Mouse (Mus musculus): ENCODE results near the gene Ptpn14. TPM values are rescaled to one million over a fixed set of nuclear protein-coding genes. Genes with fewer than 3 reads are reported as not detected.
"Not testable (repeated sequence)": the region's sequence is repeated elsewhere in the genome, so short reads cannot be mapped to it uniquely, and the experiment has no call there.

Ptpn14 gene
- total RNA-seq (2018; cell fraction: chromatin; rRNA removed), result 1 to 10 TPM in 2 of 26 experiments, under 1 TPM in 2, not detected in 22; 0.13 to 3.3 (median 0.82) TPM
- total RNA-seq (2018; cell fraction: cytosol; rRNA removed), result under 1 TPM in 14 of 26 experiments, not detected in 12; under 0.01 to 0.11 (median 0.04) TPM
- under 1 TPM in 7 of 26 experiments, not detected in 19; 0.06 to 0.62 (median 0.10) TPM for total RNA-seq (2018; cell fraction: nucleus; rRNA removed)
- 0.03 TPM in 1 of 3 replicates, not detected in the others for polyA plus RNA-seq (2018)

- Histone ChIP-seq H3K79me2 (ENCODE audit: inconsistent target) (no peaks in the 10 kb centered on the region), H3K36me3 (ENCODE audit: inconsistent target) (no peaks in the 10 kb centered on the region), H3K27ac (no peak within 1 kb of the TSS), H3K4me3 (ENCODE audit: inconsistent target) (no peak within 1 kb of the TSS)
- WGBS (ENCODE audit: missing documents), result 1% methylated on average over 97 of the region's 98 CpGs
These were observed at the start of gene Ptpn14 for GRCm38 (mm10) chr1:189727884-189728783. Ptpn14 (plus strand) TSS chr1:189728268.

- no peak overlapping the region for H3K27ac ChIP-seq
- peaks cover under 1% of the 10 kb centered on the region; the same call in 1 of the 2 replicates for H3K79me2 ChIP-seq (ENCODE audit: inconsistent target)
- 81% methylated on average over 3 of the region's 3 CpGs for WGBS (ENCODE audit: missing documents)
- no peak overlapping the region for H3K4me3 ChIP-seq (ENCODE audit: inconsistent target)
- H3K36me3 ChIP-seq (ENCODE audit: inconsistent target), result no peaks in the 10 kb centered on the region
These were observed 48.5 kb upstream of the Ptpn14 start for GRCm38 (mm10) chr1:189679555-189679954.

GRCm38 (mm10) chr1:189684786-189685415, 43.2 kb upstream of the Ptpn14 start:
- Histone ChIP-seq H3K27ac (no peak overlapping the region), H3K79me2 (ENCODE audit: inconsistent target) (peaks cover 33% of the 10 kb centered on the region), H3K4me3 (ENCODE audit: inconsistent target) (no peak overlapping the region), H3K36me3 (ENCODE audit: inconsistent target) (no peaks in the 10 kb centered on the region)
- 92% methylated on average over 9 of the region's 9 CpGs for WGBS (ENCODE audit: missing documents)

- peaks cover 33% of the 10 kb centered on the region for H3K79me2 ChIP-seq (ENCODE audit: inconsistent target)
- H3K36me3 ChIP-seq (ENCODE audit: inconsistent target), result no peaks in the 10 kb centered on the region
- 97% methylated on average over 6 of the region's 6 CpGs for WGBS (ENCODE audit: missing documents)
- H3K27ac ChIP-seq, result no peak overlapping the region
- no peak overlapping the region for H3K4me3 ChIP-seq (ENCODE audit: inconsistent target)
These were observed 42.0 kb upstream of the Ptpn14 start for GRCm38 (mm10) chr1:189686025-189686424.

DNA sequence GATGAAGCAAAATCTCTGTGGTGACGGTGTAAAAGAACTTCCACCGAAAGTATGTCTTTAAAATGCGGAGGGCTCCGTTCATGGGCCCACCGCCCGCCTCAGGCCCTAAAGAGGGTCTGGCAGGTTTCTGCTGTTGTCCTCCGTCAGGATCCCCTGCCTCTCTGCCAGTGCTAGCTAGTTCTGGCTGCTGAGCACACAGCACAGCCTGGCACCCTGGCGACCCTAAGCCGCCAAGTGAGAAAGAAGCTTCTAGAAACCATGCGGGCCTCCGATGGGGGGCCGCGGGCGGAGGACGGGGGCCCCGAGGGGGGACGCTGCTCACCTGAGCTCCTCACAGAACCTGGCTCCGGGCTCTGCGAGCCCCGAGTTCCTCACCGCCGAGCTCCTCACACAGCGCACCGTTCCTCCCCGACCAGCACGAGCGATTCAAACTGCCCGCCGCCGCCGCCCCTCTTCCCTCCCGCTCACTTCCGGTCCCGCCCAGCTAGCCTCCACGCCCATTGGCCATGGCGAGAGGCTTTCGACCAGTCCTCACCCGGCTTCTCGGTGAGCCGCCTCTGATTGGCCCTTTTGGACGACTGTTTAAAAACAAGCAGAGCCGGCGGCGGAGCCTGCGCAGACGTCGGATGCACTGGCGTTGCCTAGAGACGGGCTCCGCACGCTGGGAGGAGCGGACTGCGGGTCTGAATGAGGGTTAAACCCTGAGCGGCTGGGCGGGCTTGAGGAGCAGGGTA, 40.2 kb upstream of the Ptpn14 start, which contains the start of gene Cenpf:
Gene Cenpf (minus strand): TSS at position 433 of the 734 bp plus-strand sequence.
- Histone ChIP-seq H3K4me3 (ENCODE audit: inconsistent target) (peak within 1 kb of the TSS; percentile 71), H3K36me3 (ENCODE audit: inconsistent target) (no peaks in the 10 kb centered on the region), H3K27ac (peak within 1 kb of the TSS; percentile 57), H3K79me2 (ENCODE audit: inconsistent target) (peaks cover 33% of the 10 kb centered on the region)
- WGBS (ENCODE audit: missing documents), result 1% methylated on average over 55 of the region's 55 CpGs

DNA sequence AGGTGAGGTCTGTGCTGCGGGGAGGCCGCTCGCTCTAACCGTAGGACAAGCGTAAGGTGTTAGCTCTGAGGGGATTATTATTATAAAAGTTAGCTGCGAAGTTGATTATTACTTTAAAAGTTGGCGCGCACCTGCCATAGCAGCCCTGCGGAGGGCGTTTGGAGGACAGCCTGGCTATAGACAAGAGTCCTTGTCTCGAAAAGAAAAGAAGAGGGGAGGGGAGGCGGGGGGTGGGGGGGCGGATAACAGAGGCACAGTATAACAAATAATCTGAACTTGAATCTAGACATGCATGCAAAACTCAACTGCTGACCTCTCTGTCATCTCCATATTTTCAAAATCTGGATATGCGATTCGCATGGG, 39.7 kb upstream of the Ptpn14 start:
- H3K36me3 ChIP-seq (ENCODE audit: inconsistent target), result no peaks in the 10 kb centered on the region
- peak overlapping the region; percentile 35 for H3K27ac ChIP-seq
- peaks cover 33% of the 10 kb centered on the region for H3K79me2 ChIP-seq (ENCODE audit: inconsistent target)
- 2% methylated on average over 15 of the region's 15 CpGs for WGBS (ENCODE audit: missing documents)
- peak overlapping the region; percentile 54 for H3K4me3 ChIP-seq (ENCODE audit: inconsistent target)

- peak overlapping the region; percentile 35; the same call in 1 of the 2 replicates for H3K27ac ChIP-seq
- H3K4me3 ChIP-seq (ENCODE audit: inconsistent target), result peak overlapping the region; percentile 54
- peaks cover 33% of the 10 kb centered on the region for H3K79me2 ChIP-seq (ENCODE audit: inconsistent target)
- no peaks in the 10 kb centered on the region for H3K36me3 ChIP-seq (ENCODE audit: inconsistent target)
- 51% methylated on average over 4 of the region's 4 CpGs for WGBS (ENCODE audit: missing documents)
These were observed 38.8 kb upstream of the Ptpn14 start for GRCm38 (mm10) chr1:189689050-189689833.

GRCm38 (mm10) chr1:189692442-189692841, 35.6 kb upstream of the Ptpn14 start:
- H3K27ac ChIP-seq; H3K4me3 ChIP-seq (ENCODE audit: inconsistent target); H3K79me2 ChIP-seq (ENCODE audit: inconsistent target); H3K36me3 ChIP-seq (ENCODE audit: inconsistent target): not testable (repeated sequence)
- WGBS (ENCODE audit: missing documents), result 75% methylated on average over 2 of the region's 3 CpGs

DNA sequence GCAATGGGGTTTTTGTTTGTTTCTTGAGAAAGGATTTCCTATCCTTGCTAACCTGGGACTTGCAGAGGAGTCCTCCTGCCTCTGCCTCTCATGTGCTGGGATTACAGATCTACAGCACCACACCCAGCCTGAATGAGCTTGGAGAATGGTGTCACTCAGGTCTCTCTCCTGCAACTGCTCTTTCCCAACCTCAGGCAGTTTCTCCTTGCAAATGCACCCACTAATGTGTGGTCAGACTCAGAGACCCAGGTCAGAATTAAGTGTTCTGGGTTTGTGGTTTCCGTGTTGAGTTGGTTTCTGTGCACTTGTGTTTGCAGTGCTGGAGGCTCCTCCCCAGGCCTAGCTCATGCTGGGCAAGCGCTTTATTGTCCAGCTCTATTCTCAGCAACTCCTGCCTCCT, 33.7 kb upstream of the Ptpn14 start:
- Histone ChIP-seq H3K4me3 (ENCODE audit: inconsistent target) (no peak overlapping the region), H3K79me2 (ENCODE audit: inconsistent target) (no peaks in the 10 kb centered on the region), H3K27ac (no peak overlapping the region), H3K36me3 (ENCODE audit: inconsistent target) (no peaks in the 10 kb centered on the region)
- WGBS (ENCODE audit: missing documents), result 43% methylated on average over 2 of the region's 2 CpGs

DNA sequence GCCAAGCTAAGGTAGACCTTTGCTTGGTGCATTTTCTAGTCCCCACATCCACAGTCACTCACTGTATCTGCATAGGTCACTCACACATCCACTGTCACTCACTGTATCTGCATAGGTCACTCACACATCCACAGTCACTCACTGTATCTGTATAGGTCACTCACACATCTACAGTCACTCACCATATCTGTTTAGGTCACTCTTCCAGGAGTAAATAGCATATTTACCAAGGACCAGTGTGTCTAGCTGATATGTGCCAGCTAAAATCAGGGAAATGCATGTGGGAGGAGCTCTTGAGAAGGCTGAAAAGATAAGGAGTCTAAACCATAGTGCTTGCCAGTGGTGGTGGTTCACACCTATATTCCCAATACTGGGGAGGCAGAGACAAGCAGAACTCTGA, 32.7 kb upstream of the Ptpn14 start:
- Histone ChIP-seq H3K27ac (no peak overlapping the region), H3K79me2 (ENCODE audit: inconsistent target) (no peaks in the 10 kb centered on the region), H3K4me3 (ENCODE audit: inconsistent target) (no peak overlapping the region), H3K36me3 (ENCODE audit: inconsistent target) (no peaks in the 10 kb centered on the region)

GRCm38 (mm10) chr1:189698416-189698815, 29.7 kb upstream of the Ptpn14 start:
- H3K36me3 ChIP-seq (ENCODE audit: inconsistent target), result no peaks in the 10 kb centered on the region
- 76% methylated on average over 4 of the region's 4 CpGs for WGBS (ENCODE audit: missing documents)
- H3K79me2 ChIP-seq (ENCODE audit: inconsistent target), result no peaks in the 10 kb centered on the region
- no peak overlapping the region for H3K27ac ChIP-seq
- H3K4me3 ChIP-seq (ENCODE audit: inconsistent target), result no peak overlapping the region

GRCm38 (mm10) chr1:189700186-189700585, 27.9 kb upstream of the Ptpn14 start:
- Histone ChIP-seq H3K36me3 (ENCODE audit: inconsistent target) (no peaks in the 10 kb centered on the region), H3K79me2 (ENCODE audit: inconsistent target) (no peaks in the 10 kb centered on the region), H3K27ac (no peak overlapping the region), H3K4me3 (ENCODE audit: inconsistent target) (no peak overlapping the region)
- 76% methylated on average over 6 of the region's 6 CpGs for WGBS (ENCODE audit: missing documents)

- Histone ChIP-seq H3K27ac (no peak overlapping the region), H3K4me3 (ENCODE audit: inconsistent target) (no peak overlapping the region), H3K79me2 (ENCODE audit: inconsistent target) (no peaks in the 10 kb centered on the region), H3K36me3 (ENCODE audit: inconsistent target) (no peaks in the 10 kb centered on the region)
- WGBS (ENCODE audit: missing documents), result 0% methylated on average over 6 of the region's 6 CpGs
These were observed 27.1 kb upstream of the Ptpn14 start for GRCm38 (mm10) chr1:189700990-189701389.

- H3K4me3 ChIP-seq (ENCODE audit: inconsistent target), result no peak overlapping the region
- H3K36me3 ChIP-seq (ENCODE audit: inconsistent target), result no peaks in the 10 kb centered on the region
- 28% methylated on average over 7 of the region's 7 CpGs for WGBS (ENCODE audit: missing documents)
These were observed 24.9 kb upstream of the Ptpn14 start for GRCm38 (mm10) chr1:189703156-189703555.

More at GRCm38 (mm10) chr1:189703156-189703555, 24.9 kb upstream of the Ptpn14 start:
- Histone ChIP-seq H3K79me2 (ENCODE audit: inconsistent target) (no peaks in the 10 kb centered on the region), H3K27ac (no peak overlapping the region)
